Mouse (Mus musculus): ENCODE results near the gene Btbd6.

- TF ChIP-seq CTCF (IDR thresholded peaks at IDR 0.05; ENCODE audit: low read depth, low read length) (no peak), POLR2A (IDR thresholded peaks at IDR 0.05; ENCODE audit: extremely low read depth, insufficient read depth, low read length) (no peak)
These were observed 874 bp downstream of the Btbd6 start for GRCm38 (mm10) chr12:112977156-112977555.
